Mouse (Mus musculus) midbrain, embryonic 16.5 days (tissue): Measurements from ENCODE around the gene Smim10l2a. TPM values are rescaled to one million over a fixed set of nuclear protein-coding genes. Genes with fewer than 3 reads are reported as not detected.

Source experiments
- ATAC-seq: fragments of 200-750 bp; cut with Nextera tagmentation; 2 replicates; pipeline ENCODE4 v1.8.0; 2017; ENCODE audit warnings: moderate TSS enrichment
- H3K27ac ChIP-seq: fragments of 300-500 bp; sonication (generic); 2 replicates; pipeline ENCODE4 v1.5.1; 2014; ENCODE audit warnings: mild to moderate bottlenecking, low read length, mixed read lengths
- H3K27me3 ChIP-seq: fragments of 300-500 bp; sonication (generic); 2 replicates; pipeline ENCODE4 v1.6.1; 2014; ENCODE audit warnings: low read depth, low read length, mixed read lengths; ENCODE audit not compliant: control insufficient read depth, insufficient read depth
- H3K36me3 ChIP-seq: fragments of 300-500 bp; sonication (generic); 2 replicates; pipeline ENCODE4 v1.6.1; 2014; ENCODE audit warnings: mild to moderate bottlenecking, low read length, moderate library complexity, mixed read lengths; ENCODE audit not compliant: control insufficient read depth, insufficient read depth
- H3K4me1 ChIP-seq: fragments of 300-500 bp; sonication (generic); 2 replicates; pipeline ENCODE4 v1.6.1; 2014; ENCODE audit warnings: mild to moderate bottlenecking, low read length, mixed read lengths; ENCODE audit not compliant: control insufficient read depth, insufficient read depth
- H3K4me2 ChIP-seq: fragments of 300-500 bp; sonication (generic); 2 replicates; pipeline ENCODE4 v1.6.1; 2014; ENCODE audit warnings: mild to moderate bottlenecking, low read length, mixed read lengths
- H3K4me3 ChIP-seq: fragments of 300-500 bp; sonication (generic); 2 replicates; pipeline ENCODE4 v1.5.1; 2014; ENCODE audit warnings: low read depth, mild to moderate bottlenecking, low read length, moderate library complexity, mixed read lengths
- H3K9ac ChIP-seq: fragments of 300-500 bp; sonication (generic); 2 replicates; pipeline ENCODE4 v1.6.1; 2014; ENCODE audit warnings: low read depth, low read length, mixed read lengths
- H3K9me3 ChIP-seq: fragments of 300-500 bp; sonication (generic); replicated peaks from 2 replicates; pipeline ENCODE4 v1.6.1; 2014; ENCODE audit warnings: mild to moderate bottlenecking, low read length, mixed read lengths; ENCODE audit not compliant: control insufficient read depth, poor library complexity, severe bottlenecking
- WGBS: fragments of 180-500 bp; shearing (Covaris S2); extraction: QIAGEN DNeasy Blood & Tissue Kit; methylation state at CpG from one replicate; pipeline ENCODE4 v1.1.7; 2014; 5-methylcytosine and 5-hydroxymethylcytosine counted together
- polyA plus RNA-seq: library from polyadenylated mRNA; unstranded; fragments of >200 nt; fragmentation: Nextera tagmentation; extraction: Ambion mirVana; gene quantifications from 2 replicates; pipeline ENCODE4 v1.2.1, GENCODE M21; 2015

The Smim10l2a gene
- polyA plus RNA-seq, 1 experiment from 2014 or later, result 46.0 TPM

GRCm38 (mm10) chrX:56405482-56405881 lies 31.1 kb downstream of the Smim10l2a start:
- Histone ChIP-seq H3K9ac (no peak overlapping the region), H3K9me3 (no peaks in the 10 kb centered on the region), H3K36me3 (no peaks in the 10 kb centered on the region), H3K27ac (no peak overlapping the region), H3K27me3 (no peaks in the 10 kb centered on the region), H3K4me3 (no peak overlapping the region), H3K4me2 (no peak overlapping the region), H3K4me1 (no peaks in the 10 kb centered on the region)
- no peak for ATAC-seq
- 74% methylated on average over 1 of the region's 1 CpGs for WGBS

GRCm38 (mm10) chrX:56406128-56406527 lies 31.7 kb downstream of the Smim10l2a start:
- H3K9me3 ChIP-seq, result no peaks in the 10 kb centered on the region
- H3K27ac ChIP-seq, result no peak overlapping the region
- 70% methylated on average over 5 of the region's 5 CpGs for WGBS
- no peaks in the 10 kb centered on the region for H3K36me3 ChIP-seq
- no peak overlapping the region for H3K4me3 ChIP-seq
- H3K4me2 ChIP-seq, result no peak overlapping the region
- H3K4me1 ChIP-seq, result no peaks in the 10 kb centered on the region
- ATAC-seq, result no peak
- H3K27me3 ChIP-seq, result no peaks in the 10 kb centered on the region
- no peak overlapping the region for H3K9ac ChIP-seq

- Histone ChIP-seq H3K4me3 (no peak overlapping the region), H3K4me1 (no peaks in the 10 kb centered on the region), H3K4me2 (no peak overlapping the region), H3K27ac (no peak overlapping the region), H3K27me3 (no peaks in the 10 kb centered on the region), H3K9me3 (no peaks in the 10 kb centered on the region), H3K36me3 (no peaks in the 10 kb centered on the region), H3K9ac (no peak overlapping the region)
- WGBS, result 75% methylated on average over 3 of the region's 3 CpGs
- no peak for ATAC-seq
Observed at GRCm38 (mm10) chrX:56416277-56416676, 41.9 kb downstream of the Smim10l2a start.

- Histone ChIP-seq H3K4me1 (no peaks in the 10 kb centered on the region), H3K27ac (no peak overlapping the region), H3K4me2 (no peak overlapping the region), H3K36me3 (no peaks in the 10 kb centered on the region), H3K27me3 (no peaks in the 10 kb centered on the region), H3K4me3 (no peak overlapping the region), H3K9me3 (no peaks in the 10 kb centered on the region), H3K9ac (no peak overlapping the region)
- WGBS, result 73% methylated on average over 4 of the region's 4 CpGs
- ATAC-seq, result no peak
Observed at GRCm38 (mm10) chrX:56417541-56417940, 43.2 kb downstream of the Smim10l2a start.

Other genes starting within 250 kb of the Smim10l2a start
- 0.83 and 1.0 TPM in 2 replicates for gene 3830403N18Rik, start 238.0 kb upstream of the Smim10l2a start, polyA plus RNA-seq
- not detected in 2 replicates for gene Gm773, start 161.7 kb upstream of the Smim10l2a start, polyA plus RNA-seq
- gene Zfp449, start 28.2 kb upstream of the Smim10l2a start, polyA plus RNA-seq, result 6.1 and 7.2 TPM in 2 replicates
- gene Gm2174, start 73.4 kb downstream of the Smim10l2a start, polyA plus RNA-seq, result not detected in 2 replicates
- 18.2 and 18.3 TPM in 2 replicates for gene Ints6l, start 80.3 kb downstream of the Smim10l2a start, polyA plus RNA-seq
- not detected in 2 replicates for gene Gm10477, start 150.2 kb downstream of the Smim10l2a start, polyA plus RNA-seq
- gene Gm648, start 175.0 kb downstream of the Smim10l2a start, polyA plus RNA-seq, result not detected in 2 replicates
- gene Mmgt1, start 223.5 kb downstream of the Smim10l2a start, polyA plus RNA-seq, result 60.4 and 60.7 TPM in 2 replicates
- 82.5 and 84.0 TPM in 2 replicates for gene Slc9a6, start 235.2 kb downstream of the Smim10l2a start, polyA plus RNA-seq